Mouse (Mus musculus): ENCODE measurements around the gene Gpx4. TPM values are rescaled to one million over a fixed set of nuclear protein-coding genes. Genes with fewer than 3 reads are reported as not detected.
A peak's percentile ranks its signal among the peaks of the same experiment; 100 is the strongest.
"Not testable (repeated sequence)": the region's sequence is repeated elsewhere in the genome, so short reads cannot be mapped to it uniquely, and the experiment has no call there.

Gpx4 gene
- total RNA-seq, 2 experiments from 2014 or later: 1,132 to 1,146 TPM

DNA sequence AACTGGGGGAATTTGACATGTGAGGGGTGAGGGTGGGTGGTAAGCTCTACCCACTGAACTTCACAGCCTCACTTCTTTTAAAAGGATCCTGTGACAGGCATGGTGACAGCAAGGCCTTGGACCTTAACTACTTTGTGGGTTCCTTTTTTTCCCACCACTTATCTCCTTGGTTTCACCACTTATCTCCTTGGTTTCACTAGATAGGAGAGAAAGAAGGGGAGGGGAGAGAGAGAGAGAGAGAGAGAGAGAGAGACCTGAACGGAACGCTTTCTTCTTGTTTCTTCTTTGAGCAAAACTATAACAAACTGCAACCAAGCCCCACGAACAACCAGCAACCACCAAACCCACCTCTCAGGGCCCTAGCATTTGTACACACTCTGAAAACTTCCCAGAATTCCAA, 1.9 kb downstream of the Gpx4 start:
- DNase-seq: no peak

DNA sequence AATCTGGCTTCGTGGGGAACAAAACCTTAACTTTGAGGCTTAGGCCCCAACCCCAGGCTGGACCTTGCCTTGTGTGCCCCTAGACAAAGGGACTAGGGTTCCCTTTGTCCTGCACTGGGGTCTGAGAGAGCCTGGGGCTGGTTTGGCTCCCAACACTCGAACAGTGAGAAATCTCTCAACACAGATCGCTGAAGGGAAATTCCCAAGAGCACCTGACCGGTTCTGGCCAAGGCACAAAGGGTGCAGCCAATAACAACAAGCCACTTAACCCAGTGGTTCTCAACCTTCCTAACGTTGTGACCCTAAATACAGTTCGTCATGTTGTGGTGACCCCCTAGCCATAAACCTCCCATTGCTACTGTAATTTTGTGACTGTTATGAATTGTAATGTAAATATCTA, 3.3 kb downstream of the Gpx4 start:
- DNase-seq: peak; percentile 43

DNA sequence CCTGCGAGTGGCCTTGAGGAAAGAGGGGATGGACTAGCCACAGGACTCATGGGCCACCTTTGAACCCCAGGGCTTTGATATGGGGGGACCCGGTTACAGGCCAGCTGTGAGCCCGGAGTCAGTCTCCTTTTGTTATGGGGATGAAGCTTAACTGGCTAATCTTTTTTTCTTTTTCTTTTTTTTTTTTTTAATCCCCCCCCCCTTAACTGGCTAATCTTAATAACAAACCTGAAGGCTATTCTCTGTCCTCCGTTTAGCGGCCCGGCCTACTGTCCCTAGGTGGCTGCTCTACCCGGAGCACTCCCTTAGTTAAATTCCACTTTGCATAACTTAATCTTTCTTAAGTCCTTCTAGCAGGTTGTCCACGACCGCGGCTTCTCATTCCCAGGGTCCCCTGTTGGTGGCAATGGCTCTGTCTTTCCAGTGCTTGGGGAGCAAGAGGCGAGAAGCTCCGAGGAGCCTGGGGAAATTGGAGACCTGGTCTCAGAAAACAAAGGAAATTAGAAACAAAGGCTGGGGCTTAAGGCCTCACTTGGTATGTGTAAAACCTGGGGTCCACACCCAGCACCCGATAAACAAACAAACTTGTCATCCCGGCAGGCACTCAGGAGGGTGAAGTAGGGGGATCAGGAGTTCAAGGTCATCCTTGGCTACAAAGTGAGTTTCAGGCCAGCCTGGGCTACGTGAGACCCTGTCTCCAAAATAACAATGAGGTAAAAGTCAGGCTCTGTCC, 4.1 kb downstream of the Gpx4 start:
- DNase-seq: no peak

DNA sequence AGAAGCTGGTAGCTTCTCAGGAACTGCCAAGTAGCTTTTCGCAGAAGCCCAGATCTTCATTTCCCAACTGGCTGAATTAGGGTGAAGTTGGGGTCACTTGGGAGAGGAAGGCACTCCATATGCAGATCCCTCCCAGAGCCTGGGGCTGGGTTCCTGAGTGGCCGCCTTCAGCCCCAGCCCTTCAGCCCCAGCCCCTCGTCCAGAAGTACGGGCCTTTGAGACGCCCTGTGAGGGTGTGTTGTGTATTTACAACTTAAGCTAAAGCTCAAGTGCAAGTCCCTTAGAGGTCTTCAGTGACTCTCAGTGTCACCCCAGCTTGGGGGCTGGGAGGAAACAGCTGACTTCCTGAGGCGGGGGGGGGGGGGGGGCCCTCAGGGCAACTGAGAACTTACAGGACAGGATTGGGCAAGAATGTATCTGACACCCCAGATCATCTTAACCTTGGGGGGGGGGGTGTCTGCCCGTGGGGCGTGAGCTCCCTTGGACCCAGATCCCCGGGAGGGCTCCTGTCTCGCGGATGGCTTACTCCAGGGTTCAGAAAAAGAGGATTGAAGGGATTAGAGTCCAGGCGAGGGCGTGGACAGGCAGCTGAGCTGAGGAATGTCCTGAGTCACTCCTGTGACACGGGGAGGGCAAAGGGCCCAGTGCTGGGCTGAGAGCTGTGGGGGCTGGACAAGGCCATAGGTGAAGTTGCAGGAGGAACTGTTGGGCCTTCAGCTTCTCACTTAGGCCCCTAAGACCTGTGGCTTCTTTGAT, 4.8 kb downstream of the Gpx4 start:
- peak; percentile 81 for DNase-seq

DNA sequence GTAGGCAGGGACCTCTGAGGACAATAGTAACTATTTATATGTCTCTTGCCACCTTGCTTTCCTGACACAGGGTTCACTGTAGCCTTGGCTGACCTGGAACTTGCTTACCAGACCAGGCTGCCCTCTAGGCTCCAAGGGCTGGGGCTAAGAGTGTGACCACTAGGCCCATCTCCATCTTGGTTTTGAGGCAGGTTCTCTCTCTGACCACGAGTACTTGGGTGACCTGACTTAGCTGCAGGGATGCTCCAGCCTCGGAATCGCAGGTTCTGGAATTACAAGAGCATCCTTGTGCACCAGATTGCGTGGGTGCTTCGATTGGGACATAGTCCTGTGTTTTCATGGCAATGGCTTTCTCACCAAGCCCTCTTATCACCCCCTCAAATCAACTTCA, 5.4 kb downstream of the Gpx4 start:
- no peak for DNase-seq

DNA sequence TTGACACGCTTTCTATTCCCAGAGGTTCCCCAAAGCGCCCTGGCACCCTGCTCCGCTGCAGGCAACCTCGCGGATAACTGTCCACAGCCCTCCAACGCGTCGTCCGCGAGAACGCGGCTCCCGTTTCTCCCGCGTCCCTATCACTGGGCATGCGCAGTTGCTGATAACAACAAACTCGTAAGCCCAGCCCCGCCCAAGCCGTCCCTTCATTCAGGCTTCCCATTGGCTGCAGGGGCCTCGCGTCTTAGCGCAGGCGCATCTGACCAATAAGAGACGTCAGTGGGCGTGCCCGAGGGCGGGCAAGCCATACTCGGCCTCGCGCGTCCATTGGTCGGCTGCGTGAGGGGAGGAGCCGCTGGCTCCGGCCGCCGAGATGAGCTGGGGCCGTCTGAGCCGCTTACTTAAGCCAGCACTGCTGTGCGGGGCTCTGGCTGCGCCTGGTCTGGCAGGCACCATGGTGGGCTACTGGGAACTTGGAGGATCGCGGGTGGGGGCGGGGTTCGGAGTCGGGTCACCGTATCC, 6.4 kb downstream of the Gpx4 start:
- peak; percentile 100 for DNase-seq

DNA sequence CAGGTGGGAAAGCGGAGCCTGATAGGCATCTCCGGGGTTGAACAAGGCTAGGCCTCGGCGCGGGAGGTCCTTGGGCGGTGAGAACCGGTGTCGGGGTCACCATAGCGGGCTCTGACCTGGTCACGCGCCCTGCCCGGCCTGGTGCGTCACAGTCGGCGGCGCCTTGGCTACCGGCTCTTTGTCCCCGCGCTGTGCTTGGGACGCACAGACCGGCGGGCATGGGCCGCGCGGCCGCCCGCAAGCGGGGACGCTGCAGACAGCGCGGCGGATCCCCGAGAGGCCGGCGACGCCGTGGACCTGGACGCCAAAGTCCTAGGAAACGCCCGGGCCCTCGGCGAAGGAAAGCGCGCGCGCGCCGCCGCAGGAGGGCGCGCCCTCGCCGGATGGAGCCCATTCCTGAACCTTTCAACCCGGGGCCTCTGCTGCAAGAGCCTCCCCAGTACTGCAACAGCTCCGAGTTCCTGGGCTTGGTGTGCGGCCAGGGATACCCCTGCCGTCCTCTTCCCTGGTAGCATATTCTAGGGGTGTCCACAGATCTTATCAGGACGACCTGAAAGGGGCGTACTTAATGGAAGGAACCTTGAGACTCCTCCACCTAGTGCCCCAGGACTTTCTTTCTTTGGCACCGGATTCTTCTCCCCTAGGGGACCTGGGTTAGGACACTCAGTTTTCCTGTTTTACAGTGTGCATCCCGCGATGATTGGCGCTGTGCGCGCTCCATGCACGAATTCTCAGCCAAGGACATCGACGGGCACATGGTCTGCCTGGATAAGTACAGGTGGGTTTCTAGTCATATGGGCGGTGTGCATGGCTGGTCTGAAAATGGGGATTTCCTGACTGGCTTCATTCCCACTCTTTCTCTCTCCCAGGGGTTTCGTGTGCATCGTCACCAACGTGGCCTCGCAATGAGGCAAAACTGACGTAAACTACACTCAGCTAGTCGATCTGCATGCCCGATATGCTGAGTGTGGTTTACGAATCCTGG, 7.2 kb downstream of the Gpx4 start:
- DNase-seq: peak; percentile 86

DNA sequence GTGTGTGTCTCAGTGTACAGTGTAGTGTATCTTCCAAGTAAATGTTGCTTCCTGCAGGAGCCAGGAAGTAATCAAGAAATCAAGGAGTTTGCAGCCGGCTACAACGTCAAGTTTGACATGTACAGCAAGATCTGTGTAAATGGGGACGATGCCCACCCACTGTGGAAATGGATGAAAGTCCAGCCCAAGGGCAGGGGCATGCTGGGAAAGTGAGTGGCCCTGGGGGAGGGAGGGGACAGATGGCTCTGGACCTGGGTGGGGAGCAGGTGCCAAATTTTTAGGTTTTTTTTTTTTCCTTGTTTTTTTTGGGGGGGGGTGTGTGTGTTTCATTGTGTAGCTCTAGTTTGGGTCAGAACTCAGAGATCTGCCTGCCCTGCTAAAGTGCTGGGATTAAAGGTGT, 7.9 kb downstream of the Gpx4 start:
- DNase-seq: not testable (repeated sequence)

DNA sequence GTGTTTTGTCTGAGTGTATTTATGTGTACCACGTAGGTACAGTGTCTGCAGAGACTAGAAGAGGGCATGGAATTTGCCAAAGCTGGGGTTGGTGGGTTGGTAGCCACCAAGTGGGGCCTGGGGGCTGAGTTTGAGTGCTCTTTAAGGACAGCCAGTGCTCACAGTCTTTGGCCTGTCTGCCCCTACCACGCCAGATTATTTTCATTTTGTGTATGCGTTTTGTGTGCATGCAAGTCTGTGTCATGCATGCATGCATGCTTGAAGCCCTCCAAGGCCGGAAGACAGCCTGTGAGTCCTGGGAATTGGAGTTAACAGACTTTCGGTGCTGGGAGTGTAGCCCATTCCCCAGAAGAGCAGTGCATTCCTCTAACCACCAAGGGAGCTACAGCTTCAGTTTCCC, 8.4 kb downstream of the Gpx4 start:
- no peak for DNase-seq

DNA sequence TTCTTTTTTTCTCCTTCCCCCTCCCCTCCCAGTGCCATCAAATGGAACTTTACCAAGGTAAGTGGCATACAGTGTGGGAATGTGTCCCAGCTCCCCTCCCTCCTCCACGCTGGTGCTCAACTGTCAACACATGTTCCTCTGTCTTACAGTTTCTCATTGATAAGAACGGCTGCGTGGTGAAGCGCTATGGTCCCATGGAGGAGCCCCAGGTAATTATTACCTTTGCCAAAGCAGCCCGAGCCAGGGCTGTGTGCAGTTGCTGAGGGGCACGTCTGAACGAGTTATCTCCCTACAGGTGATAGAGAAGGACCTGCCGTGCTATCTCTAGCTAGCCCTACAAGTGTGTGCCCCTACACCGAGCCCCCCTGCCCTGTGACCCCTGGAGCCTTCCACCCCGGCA, 8.9 kb downstream of the Gpx4 start:
- no peak for DNase-seq

DNA sequence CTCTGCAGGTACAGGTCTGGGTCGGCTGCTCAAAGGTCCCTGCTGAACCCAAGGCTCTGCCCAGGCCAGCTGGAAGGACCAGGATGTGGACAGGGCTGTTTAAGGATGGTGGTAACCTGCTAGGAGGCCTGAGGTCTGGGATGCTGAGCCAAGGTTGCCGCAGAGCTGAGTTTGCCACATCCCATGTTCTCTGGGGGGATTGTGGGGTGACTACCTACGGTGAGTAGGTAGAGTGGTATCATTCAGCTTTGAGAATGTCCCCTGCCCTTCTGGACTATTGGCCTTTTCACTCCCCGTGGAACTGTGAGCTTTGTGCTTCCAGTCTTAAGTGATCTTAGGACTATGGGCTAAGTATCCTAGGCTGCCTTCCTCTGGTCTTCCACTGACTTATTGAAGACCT, 9.5 kb downstream of the Gpx4 start:
- DNase-seq: no peak

DNA sequence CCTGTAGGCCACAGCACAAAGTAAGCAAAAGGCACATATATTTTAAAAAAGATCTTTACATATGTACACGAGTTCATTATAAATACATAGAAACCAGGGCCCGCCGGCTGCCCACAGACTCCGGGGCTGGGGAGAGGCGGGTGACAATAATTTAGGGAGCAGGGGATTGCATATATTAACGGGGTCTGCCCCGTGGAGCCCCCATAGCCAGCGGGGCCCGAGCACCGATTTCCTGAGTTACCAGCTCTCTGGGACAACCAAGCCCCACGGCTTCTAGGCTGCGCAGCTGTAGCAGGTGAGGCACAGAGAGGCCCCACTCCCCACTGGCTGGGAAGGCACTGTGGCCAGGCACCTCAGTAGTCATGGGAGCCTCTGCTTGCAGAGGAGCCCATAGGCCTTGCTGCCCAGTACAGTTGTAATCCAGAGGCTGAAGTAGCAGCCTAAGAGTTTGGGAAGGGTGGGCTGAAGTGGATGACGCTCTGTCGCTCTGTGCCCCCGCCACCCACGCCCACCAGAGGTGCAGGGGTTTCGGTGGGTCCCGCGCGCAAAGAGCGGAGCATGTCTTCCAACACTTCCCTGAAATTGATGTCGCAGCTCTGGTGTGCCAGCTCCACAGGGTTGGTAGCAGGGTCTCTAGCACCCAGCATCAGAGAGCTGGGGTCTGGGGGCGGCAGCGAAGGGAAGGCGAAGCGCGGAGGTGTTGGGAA, 10.2 kb downstream of the Gpx4 start:
- no peak for DNase-seq

DNA sequence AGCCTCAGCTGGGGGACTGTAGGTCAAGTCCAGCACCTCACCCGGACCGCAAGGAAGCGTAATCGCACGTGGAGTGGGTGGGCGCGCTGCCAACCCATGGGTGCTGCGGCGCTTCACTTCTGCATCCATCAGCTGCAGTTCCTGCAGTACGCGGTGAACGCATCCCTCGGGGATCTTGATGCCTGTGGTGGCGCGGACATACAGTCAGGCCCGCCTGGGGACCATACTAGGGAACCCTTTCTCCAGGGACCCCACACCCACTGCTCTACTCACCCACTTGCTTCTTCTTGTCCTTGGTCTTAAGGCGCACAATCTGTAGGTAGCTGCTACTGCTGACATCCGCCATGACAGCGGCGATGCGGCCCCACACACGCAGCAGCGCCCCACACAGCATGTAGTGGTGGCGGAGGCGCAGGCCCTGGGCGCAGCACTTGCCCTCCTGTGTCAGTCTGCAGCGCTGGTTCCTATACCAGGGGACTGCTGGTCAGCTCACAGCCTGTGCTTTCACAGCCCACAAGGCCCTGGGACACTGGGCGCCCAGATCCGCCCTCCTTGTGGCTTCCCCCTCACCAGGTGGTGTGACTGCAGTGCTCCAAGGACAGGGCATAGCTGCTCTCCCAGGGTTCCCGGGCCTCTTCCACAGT, 10.8 kb downstream of the Gpx4 start:
- peak; percentile 63 for DNase-seq

DNA sequence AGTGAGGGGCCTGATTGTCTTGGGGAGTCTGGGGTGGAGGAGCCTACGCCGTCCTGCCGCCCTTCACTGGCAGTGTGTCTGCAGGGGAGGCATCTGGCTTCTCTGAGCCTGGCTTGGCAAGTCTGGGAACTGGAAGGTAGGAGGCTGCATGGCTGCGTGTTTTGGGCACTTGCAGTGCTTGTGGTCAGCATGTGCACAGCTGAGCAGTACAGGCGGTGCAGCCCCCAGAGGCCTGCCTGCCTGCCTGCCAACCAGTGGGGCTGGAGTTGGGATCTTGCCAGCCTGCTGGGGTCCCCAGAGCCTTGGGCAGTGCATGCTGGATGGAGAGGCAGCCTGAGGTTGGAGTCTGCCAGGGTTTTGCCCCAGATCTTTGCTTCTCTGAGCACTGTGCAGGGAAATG, 16.1 kb downstream of the Gpx4 start:
- DNase-seq: peak; percentile 85

DNA sequence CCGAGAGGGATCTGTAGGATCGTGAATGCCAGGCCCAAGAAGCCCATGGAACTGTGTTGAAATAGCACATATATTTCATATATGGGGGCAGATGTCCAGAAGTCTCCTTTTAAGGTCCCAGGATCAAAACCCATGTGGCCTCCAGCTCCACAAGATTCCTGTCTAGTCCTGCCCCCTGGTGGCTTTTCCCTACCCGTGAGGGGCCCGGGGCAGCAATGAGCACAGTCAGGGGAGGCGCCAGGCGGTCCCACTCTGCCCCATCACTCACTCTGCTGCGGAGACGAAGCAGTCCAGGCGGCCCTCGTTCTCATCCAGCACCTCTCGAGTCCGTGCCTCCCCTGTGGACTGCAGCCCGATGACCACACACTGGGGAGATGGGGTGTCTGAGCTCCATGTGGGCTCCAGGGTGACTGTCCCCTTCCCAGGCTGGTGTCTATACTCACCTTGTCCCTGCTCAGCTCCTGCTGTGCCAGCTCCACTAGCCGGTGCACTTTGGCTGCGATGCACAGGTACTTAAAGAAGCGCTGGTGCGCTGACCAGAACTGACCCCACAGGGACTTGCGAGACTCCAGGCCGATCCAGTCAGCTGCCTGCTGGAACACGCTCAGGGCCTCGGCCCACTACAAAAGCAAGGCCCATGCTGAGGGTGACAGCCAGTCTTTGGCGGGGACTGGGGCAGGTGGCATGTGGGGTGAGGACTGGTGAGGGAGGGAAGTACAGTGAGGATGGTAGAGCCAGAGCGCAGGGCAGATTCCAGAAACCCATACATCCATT, 17.1 kb downstream of the Gpx4 start:
- no peak for DNase-seq

DNA sequence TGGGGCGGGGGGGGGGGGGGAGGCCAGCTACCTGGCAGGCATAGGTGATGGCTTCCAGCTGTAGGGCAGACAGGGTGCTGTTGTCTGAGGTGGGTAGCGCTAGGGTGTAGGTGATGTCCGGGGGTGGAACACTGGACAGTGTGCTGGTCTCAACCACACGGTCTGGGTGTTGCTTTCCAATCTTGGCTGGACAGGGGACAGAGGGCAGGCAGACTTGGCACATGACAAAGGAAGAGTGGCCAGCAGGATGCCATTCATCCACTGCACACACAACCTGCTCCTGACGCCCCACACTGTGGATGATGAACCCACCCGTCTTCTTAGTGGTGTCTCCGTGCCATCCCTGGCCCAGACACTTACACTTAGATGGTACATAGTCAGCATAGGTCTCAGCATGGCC, 22.3 kb downstream of the Gpx4 start:
- DNase-seq: no peak

DNA sequence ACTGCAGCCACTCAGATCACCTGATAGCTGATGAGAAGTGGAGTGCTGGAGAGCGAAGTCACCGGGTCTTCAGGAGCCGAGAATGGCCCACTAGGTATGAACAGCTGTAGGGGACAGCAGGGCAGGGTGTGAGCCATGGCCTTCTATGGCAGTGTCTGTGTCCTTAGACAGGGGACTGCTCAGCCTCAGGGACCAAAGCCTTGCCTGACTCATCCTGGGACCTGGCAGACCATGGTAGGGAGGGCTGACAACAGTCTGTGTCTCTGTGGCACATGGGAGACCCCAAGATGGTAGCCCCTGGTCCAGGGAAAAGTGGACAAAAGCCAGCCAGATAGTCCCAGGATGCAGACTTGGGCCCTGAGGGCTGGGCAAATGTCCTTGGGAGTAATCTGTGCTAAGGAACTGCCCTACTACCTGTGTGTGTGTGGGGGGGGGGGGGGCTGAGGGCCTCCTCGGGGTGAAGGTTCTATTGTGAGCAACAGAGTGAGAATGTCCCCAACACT, 23.0 kb downstream of the Gpx4 start:
- peak; percentile 57 for DNase-seq

DNA sequence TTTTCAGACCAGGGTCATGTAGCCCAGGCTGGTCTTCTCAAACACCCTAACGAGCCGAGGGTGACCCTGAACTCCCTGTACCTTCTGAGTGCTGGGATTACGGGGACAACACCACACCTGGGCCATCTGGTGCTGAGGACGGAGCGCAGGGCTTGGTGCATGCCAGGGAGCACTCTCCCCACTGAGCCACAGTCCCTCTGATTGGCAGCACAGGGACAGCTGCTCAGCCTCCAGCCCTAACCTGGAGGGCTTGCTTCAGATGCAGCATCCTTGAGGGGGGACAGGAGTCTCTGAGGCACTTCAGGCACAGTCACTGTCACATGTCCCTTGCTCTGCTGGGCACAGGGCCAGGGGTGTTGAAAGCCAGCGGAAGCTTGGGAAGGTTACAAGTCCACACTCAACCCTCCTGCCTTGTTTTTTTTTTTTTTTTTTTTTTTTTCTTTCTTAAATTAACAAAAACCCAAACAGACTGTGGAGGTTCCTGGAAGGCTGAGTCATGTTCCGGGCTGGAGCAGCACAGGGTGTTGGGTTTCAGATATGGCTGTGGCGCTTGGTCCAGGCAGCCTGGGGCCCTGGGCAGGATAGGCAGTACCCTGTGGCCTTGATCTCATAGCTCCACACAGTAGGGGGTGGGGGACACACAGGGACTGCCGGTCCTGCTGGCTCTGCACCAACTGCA, 24.0 kb downstream of the Gpx4 start:
- peak; percentile 96 for DNase-seq

DNA sequence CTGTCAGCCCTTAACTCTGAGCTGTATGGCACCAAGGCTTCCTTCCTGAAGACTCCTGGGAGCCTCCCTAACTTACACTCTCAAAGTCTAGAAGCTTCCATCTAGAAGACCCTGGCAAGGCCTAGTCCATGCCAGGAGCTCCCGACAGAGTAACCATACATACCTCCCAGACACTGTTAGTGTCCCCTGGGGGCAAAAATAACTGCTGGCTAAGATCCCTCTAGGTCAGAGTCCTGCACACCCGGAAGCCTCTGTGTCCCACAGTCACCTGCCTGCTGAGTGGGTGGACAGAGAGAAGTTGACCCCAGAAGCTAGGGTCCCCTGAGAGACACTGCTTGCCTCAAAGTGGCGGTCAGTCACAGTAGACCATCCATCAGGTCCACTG, 24.5 kb downstream of the Gpx4 start:
- DNase-seq: no peak
